Mouse (Mus musculus) myocyte (in vitro differentiated cells): ENCODE measurements around the gene Flt1.

Source experiments
- POLR2A ChIP-seq: IDR thresholded peaks from one replicate; pipeline ENCODE4 v1.6.1; 2011; ENCODE audit warnings: low read depth, mild to moderate bottlenecking, control low read depth, moderate library complexity; ENCODE audit not compliant: insufficient read length
- SRF ChIP-seq: IDR thresholded peaks from one replicate; pipeline ENCODE4 v1.6.1; 2011; ENCODE audit warnings: low read depth; ENCODE audit not compliant: control insufficient read depth, insufficient read length

DNA sequence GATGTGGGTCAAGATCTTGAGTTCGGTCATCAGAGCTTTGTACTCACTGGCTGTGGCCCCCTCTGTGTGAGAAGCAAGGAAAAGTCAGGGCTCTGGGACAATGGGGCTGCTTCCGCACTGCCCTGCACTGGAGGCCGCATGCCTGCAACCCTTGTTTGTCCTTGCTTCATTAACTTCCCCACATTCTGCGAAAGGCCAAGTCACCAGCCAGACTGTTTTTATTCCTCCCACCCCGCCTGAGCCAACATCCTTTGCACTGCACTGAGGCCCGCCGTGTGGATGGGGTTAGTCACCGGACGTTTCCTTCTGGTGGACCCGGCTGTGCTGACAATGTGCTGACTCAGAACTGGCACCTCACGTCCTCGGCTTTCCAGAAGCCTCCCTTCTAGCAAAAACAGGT lies 136.0 kb downstream of the Flt1 start:
- TF ChIP-seq SRF (no peak), POLR2A (no peak)
